Mouse (Mus musculus) lung, postnatal 0 days (tissue): ENCODE data around the gene Mrnip.
A peak's percentile ranks its signal among the peaks of the same experiment; 100 is the strongest.

Experiments used
- CTCF ChIP-seq: IDR thresholded peaks from 2 replicates; pipeline ENCODE4 v1.5.1; 2016; ENCODE audit warnings: antibody characterized with exemption, mild to moderate bottlenecking
- EP300 ChIP-seq: IDR thresholded peaks from 2 replicates; pipeline ENCODE4 v1.6.1; 2016; ENCODE audit warnings: antibody characterized with exemption, mild to moderate bottlenecking, control low read depth

GRCm38 (mm10) chr11:50147267-50147957 is 26.8 kb upstream of the Mrnip start:
- TF ChIP-seq EP300 (peak; percentile 49; the same call in 1 of the 2 replicates), CTCF (no peak)
